Mouse (Mus musculus) ES-Bruce4 (cell line): ENCODE results near the gene Phf11d. TPM values are rescaled to one million over a fixed set of nuclear protein-coding genes. Genes with fewer than 3 reads are reported as not detected.
"Not testable (repeated sequence)": the region's sequence is repeated elsewhere in the genome, so short reads cannot be mapped to it uniquely, and the experiment has no call there.

ENCODE experiments used
- H3K27ac ChIP-seq: 2 replicates; pipeline ENCODE4 v1.5.1; 2012; ENCODE audit warnings: low read length, inconsistent platforms; ENCODE audit not compliant: insufficient read depth
- H3K27me3 ChIP-seq: 2 replicates; pipeline ENCODE4 v1.6.1; 2012; ENCODE audit warnings: mild to moderate bottlenecking, low read length, inconsistent platforms; ENCODE audit not compliant: control insufficient read depth, poor library complexity, insufficient read depth, severe bottlenecking
- H3K36me3 ChIP-seq: 2 replicates; pipeline ENCODE4 v1.6.1; 2012; ENCODE audit warnings: inconsistent platforms, mild to moderate bottlenecking, low read length, moderate library complexity; ENCODE audit not compliant: control insufficient read depth, poor library complexity, insufficient read depth, severe bottlenecking
- H3K4me1 ChIP-seq: one replicate; pipeline ENCODE4 v1.8.1; 2011; ENCODE audit warnings: low read length; ENCODE audit not compliant: control insufficient read depth, insufficient read depth
- H3K4me3 ChIP-seq: 2 replicates; pipeline ENCODE4 v1.5.1; 2011; ENCODE audit warnings: low read depth, mild to moderate bottlenecking, low read length
- H3K9ac ChIP-seq: 2 replicates; pipeline ENCODE4 v1.6.1; 2012; ENCODE audit warnings: low read depth, mild to moderate bottlenecking, inconsistent platforms; ENCODE audit not compliant: poor library complexity, severe bottlenecking
- H3K9me3 ChIP-seq: replicated peaks from 2 replicates; pipeline ENCODE4 v1.6.1; 2012; ENCODE audit warnings: mild to moderate bottlenecking, low read length, inconsistent platforms; ENCODE audit not compliant: control insufficient read depth, poor library complexity, insufficient read depth, severe bottlenecking
- CTCF ChIP-seq: IDR thresholded peaks from one replicate; pipeline ENCODE4 v1.8.1; 2011; ENCODE audit warnings: low read depth, low read length
- EP300 ChIP-seq: IDR thresholded peaks from 2 replicates; pipeline ENCODE4 v1.6.1; 2011; ENCODE audit warnings: low read depth, low read length; ENCODE audit not compliant: insufficient read depth
- POLR2A ChIP-seq: IDR thresholded peaks from one replicate; pipeline ENCODE4 v1.8.1; 2011; ENCODE audit warnings: low read length; ENCODE audit not compliant: insufficient read depth
- polyA plus RNA-seq: library from polyadenylated mRNA; stranded (reverse); fragments of >200 nt; gene quantifications from 2 replicates; pipeline ENCODE4 v1.2.4, GENCODE M21; 2011; ENCODE audit warnings: low read depth; ENCODE audit not compliant: missing spikeins, insufficient read depth, insufficient read length

Gene Phf11d
- 22.6 and 23.4 TPM in 2 replicates for polyA plus RNA-seq

DNA sequence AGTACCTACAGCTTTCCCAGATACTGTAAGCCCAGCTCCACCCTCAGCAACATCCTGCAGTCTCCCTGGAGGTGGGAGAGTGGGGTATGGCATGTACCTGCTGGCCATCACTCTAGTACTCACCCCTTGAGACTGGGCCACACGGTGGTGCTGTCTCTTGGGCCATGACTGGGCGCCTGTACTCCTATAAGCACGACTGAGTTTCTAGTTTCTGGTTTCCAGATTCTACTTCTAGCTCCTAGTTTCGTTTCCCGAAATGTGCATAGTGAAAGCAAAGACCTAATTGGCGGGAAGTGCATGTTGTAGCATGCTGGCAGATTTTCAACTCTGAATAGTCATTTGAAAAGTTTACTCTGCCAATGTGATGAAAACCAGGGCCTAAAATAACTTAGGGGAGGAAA is at the start of gene Phf11d:
Gene Phf11d, minus strand, starts transcription at position 227 of the 401 bp plus-strand sequence.
- H3K9me3 ChIP-seq, result no peaks in the 10 kb centered on the region
- peak; percentile 3 for TF ChIP-seq CTCF
- TF ChIP-seq POLR2A, result no peak
- no peak for TF ChIP-seq EP300
- H3K27ac ChIP-seq, result peak within 1 kb of the TSS; percentile 79
- H3K27me3 ChIP-seq, result no peaks in the 10 kb centered on the region
- H3K9ac ChIP-seq, result no peak within 1 kb of the TSS
- H3K4me1 ChIP-seq, result peaks cover 2% of the 10 kb centered on the region
- H3K36me3 ChIP-seq, result no peaks in the 10 kb centered on the region
- no peak within 1 kb of the TSS for H3K4me3 ChIP-seq

- not testable (repeated sequence) for H3K9ac ChIP-seq, H3K4me1 ChIP-seq, H3K4me3 ChIP-seq, H3K36me3 ChIP-seq, H3K27ac ChIP-seq, H3K27me3 ChIP-seq, H3K9me3 ChIP-seq
Observed at GRCm38 (mm10) chr14:59414979-59415378, 49.7 kb upstream of the Phf11d start.

- Histone ChIP-seq H3K9me3 (no peaks in the 10 kb centered on the region), H3K9ac (no peak overlapping the region), H3K4me3 (no peak overlapping the region), H3K27ac (no peak overlapping the region), H3K4me1 (no peaks in the 10 kb centered on the region), H3K27me3 (no peaks in the 10 kb centered on the region), H3K36me3 (no peaks in the 10 kb centered on the region)
- TF ChIP-seq CTCF (no peak), EP300 (no peak), POLR2A (no peak)
Observed at GRCm38 (mm10) chr14:59396999-59397398, 31.7 kb upstream of the Phf11d start.

- no peaks in the 10 kb centered on the region for H3K4me1 ChIP-seq
- H3K27ac ChIP-seq, result no peak within 1 kb of the TSS
- H3K36me3 ChIP-seq, result no peaks in the 10 kb centered on the region
- no peak for TF ChIP-seq POLR2A
- TF ChIP-seq EP300, result no peak
- no peaks in the 10 kb centered on the region for H3K9me3 ChIP-seq
- no peaks in the 10 kb centered on the region for H3K27me3 ChIP-seq
- no peak within 1 kb of the TSS for H3K4me3 ChIP-seq
- no peak within 1 kb of the TSS for H3K9ac ChIP-seq
Observed at GRCm38 (mm10) chr14:59395281-59395680, 30.0 kb upstream of the Phf11d start, which contains the start of gene Phf11c. Phf11c (minus strand) TSS chr14:59395381.

GRCm38 (mm10) chr14:59390181-59390580 is 24.9 kb upstream of the Phf11d start:
- not testable (repeated sequence) for H3K27me3 ChIP-seq, H3K4me1 ChIP-seq, H3K27ac ChIP-seq, H3K36me3 ChIP-seq, H3K9ac ChIP-seq, H3K9me3 ChIP-seq, H3K4me3 ChIP-seq

DNA sequence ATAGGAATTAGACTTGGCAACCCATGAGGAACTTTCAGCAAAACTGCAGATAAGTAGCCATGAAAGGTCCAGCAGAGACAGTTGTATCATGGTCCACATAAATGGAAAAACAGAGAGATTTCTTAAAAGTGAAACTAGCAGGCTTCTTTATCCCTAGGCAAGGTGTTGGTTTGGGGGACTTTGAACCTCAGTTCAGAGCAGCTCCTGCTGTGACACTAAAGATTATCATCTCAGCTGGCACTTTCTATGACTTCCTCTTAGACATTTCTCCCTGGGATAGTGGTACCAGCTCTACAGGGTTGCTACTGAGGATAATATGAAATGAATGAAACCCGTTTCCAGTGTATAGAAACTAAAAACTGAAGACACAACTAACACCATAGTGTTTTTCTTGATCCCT is 24.3 kb upstream of the Phf11d start:
- Histone ChIP-seq H3K36me3 (no peaks in the 10 kb centered on the region), H3K27ac (no peak overlapping the region), H3K9ac (no peak overlapping the region), H3K27me3 (no peaks in the 10 kb centered on the region), H3K9me3 (no peaks in the 10 kb centered on the region), H3K4me1 (no peaks in the 10 kb centered on the region), H3K4me3 (no peak overlapping the region)
- TF ChIP-seq POLR2A (no peak), EP300 (no peak), CTCF (no peak)
